In genomic region chr10:86418345-86418744, GRCm38 (mm10) we compare ENCODE assay signal across 10 mouse cellular contexts.
DNase-seq lines count a peak whose midpoint lies in the region; ATAC-seq and TF ChIP-seq lines count a peak whose summit lies in the region.
"Had no signal": no experiment of that assay in that cellular context is flagged by ENCODE, and none has a peak within 500 bp of the region (broad histone marks: within the 10 kb centered on the region; RNA-seq: fewer than 3 reads in every experiment).

No protein-coding gene starts in this region.

- H3K9me3 ChIP-seq in heart, embryonic 10.5 days: no peaks in the 10 kb centered on the region
- no peaks in the 10 kb centered on the region for H3K9me3 ChIP-seq in liver, embryonic 11.5 days (ENCODE audit: control insufficient read depth, low read length)
- H3K9me3 ChIP-seq: hindbrain, embryonic 15.5 days had no signal

- no peak overlapping the region for H3K9ac ChIP-seq in liver, adult 2 months (ENCODE audit: low read depth, low read length)
- no peak overlapping the region for H3K9ac ChIP-seq in liver, embryonic 11.5 days (ENCODE audit: low read depth, low read length)
- H3K9ac ChIP-seq: hindbrain, embryonic 15.5 days had no signal

- no peak for TF ChIP-seq POLR2A in liver, adult 2 months (IDR thresholded peaks at IDR 0.05; ENCODE audit: extremely low read depth, insufficient read depth, low read length)
- no peak for TF ChIP-seq POLR2A in brain, embryonic 14.5 days (IDR thresholded peaks at IDR 0.05; ENCODE audit: borderline replicate concordance, extremely low read depth, insufficient read depth, insufficient read length, poor library complexity, severe bottlenecking)

- no peaks in the 10 kb centered on the region for H3K36me3 ChIP-seq in heart, embryonic 10.5 days
- H3K36me3 ChIP-seq in liver, adult 2 months (ENCODE audit: control insufficient read depth, insufficient read depth, low read length): no peaks in the 10 kb centered on the region
- H3K36me3 ChIP-seq in liver, embryonic 11.5 days (ENCODE audit: control insufficient read depth, insufficient read depth, low read length): no peaks in the 10 kb centered on the region

- H3K4me3 ChIP-seq in heart, embryonic 10.5 days: no peak overlapping the region
- no peak overlapping the region for H3K4me3 ChIP-seq in liver, adult 2 months (ENCODE audit: insufficient read depth, low read depth, low read length)
- no peak overlapping the region for H3K4me3 ChIP-seq in liver, embryonic 11.5 days (ENCODE audit: low read depth, low read length)
- H3K4me3 ChIP-seq: hindbrain, embryonic 15.5 days had no signal

- TF ChIP-seq CTCF in liver, adult 2 months (IDR thresholded peaks at IDR 0.05; ENCODE audit: low read depth, low read length): peak; percentile 28; the same call in 1 of the 2 replicates
- TF ChIP-seq CTCF in brain, embryonic 14.5 days (IDR thresholded peaks at IDR 0.05; ENCODE audit: borderline replicate concordance, extremely low read depth, insufficient read depth, insufficient read length): peak; percentile 41; the same call in 1 of the 2 replicates

- DNase-seq in heart, adult 11 months: peak; percentile 84
- no peak for DNase-seq in heart, embryonic 10.5 days (ENCODE audit: low spot score)
- DNase-seq in liver, adult 2 months (ENCODE audit: extremely low read depth, low read depth, low spot score): peak; percentile 28
- no peak for DNase-seq in liver, embryonic 11.5 days (ENCODE audit: low spot score)
- no peak for DNase-seq in brain, embryonic 14.5 days (ENCODE audit: low read depth)
- peak; percentile 22 for DNase-seq in lung, postnatal 25 days (ENCODE audit: low spot score)
- DNase-seq in left cerebral cortex, postnatal 14 days (ENCODE audit: low spot score in 2 of 2): no peak
- no peak for DNase-seq in spleen, postnatal 4 days (ENCODE audit: low spot score in 2 of 2)

- H3K79me2 ChIP-seq in liver, adult 2 months (ENCODE audit: control insufficient read depth, insufficient read depth, low read length): no peaks in the 10 kb centered on the region

- 76% methylated on average over 2 of the region's 2 CpGs for WGBS in heart, embryonic 10.5 days
- 65% methylated on average over 2 of the region's 2 CpGs for WGBS in liver, adult 2 months
- WGBS in liver, embryonic 11.5 days: 70% methylated on average over 2 of the region's 2 CpGs

- H3K4me2 ChIP-seq in liver, embryonic 11.5 days: no peak overlapping the region
- H3K4me2 ChIP-seq: hindbrain, embryonic 15.5 days had no signal

- H3K27ac ChIP-seq in heart, embryonic 10.5 days: no peak overlapping the region
- H3K27ac ChIP-seq in liver, adult 2 months (replicated peaks; ENCODE audit: insufficient read depth, low read depth, low read length): no peak overlapping the region
- H3K27ac ChIP-seq in liver, embryonic 11.5 days (ENCODE audit: low read depth, low read length): no peak overlapping the region
- H3K27ac ChIP-seq: hindbrain, embryonic 15.5 days had no signal

- no peak for ATAC-seq in liver, embryonic 11.5 days (replicated peaks; ENCODE audit: low FRiP score)
- ATAC-seq: forebrain, embryonic 16.5 days had no signal

- peaks cover 20% of the 10 kb centered on the region; the same call in 1 of the 2 replicates for H3K4me1 ChIP-seq in heart, embryonic 10.5 days
- peaks cover 6% of the 10 kb centered on the region for H3K4me1 ChIP-seq in liver, adult 2 months (ENCODE audit: control insufficient read depth, insufficient read depth, low read length)
- no peaks in the 10 kb centered on the region for H3K4me1 ChIP-seq in liver, embryonic 11.5 days (replicated peaks; ENCODE audit: control insufficient read depth, insufficient read depth, low read length)
- H3K4me1 ChIP-seq: hindbrain, embryonic 15.5 days had no signal

- intact Hi-C loops in left cerebral cortex, postnatal 14 days (cut with DNase I): no loop called here

- H3K27me3 ChIP-seq in heart, embryonic 10.5 days (ENCODE audit: insufficient read depth, poor library complexity, severe bottlenecking): no peaks in the 10 kb centered on the region
- no peaks in the 10 kb centered on the region for H3K27me3 ChIP-seq in liver, adult 2 months (ENCODE audit: control insufficient read depth, insufficient read depth, low read length)
- no peaks in the 10 kb centered on the region for H3K27me3 ChIP-seq in liver, embryonic 11.5 days (replicated peaks; ENCODE audit: control insufficient read depth, insufficient read depth, low read length)
- H3K27me3 ChIP-seq: hindbrain, embryonic 15.5 days had no signal

Comparison
In these comparisons a context has a peak if more than half of its experiments do, and no peak if none do; other contexts are left out.
1. DNase-seq: peak in heart, adult 11 months (single experiment), liver, adult 2 months (single experiment) and lung, postnatal 25 days (single experiment); none in heart, embryonic 10.5 days (single experiment), liver, embryonic 11.5 days (single experiment), brain, embryonic 14.5 days (single experiment), left cerebral cortex, postnatal 14 days (0 of 2) and spleen, postnatal 4 days (0 of 2).